Mouse (Mus musculus): ENCODE measurements around the gene AI413582. TPM values are rescaled to one million over a fixed set of nuclear protein-coding genes. Genes with fewer than 3 reads are reported as not detected.

Gene AI413582
- total RNA-seq, 2 experiments from 2014 or later: 34.8 to 59.2 TPM

GRCm38 (mm10) chr17:27580392-27581068 lies 15.0 kb upstream of the AI413582 start:
- no peak for ATAC-seq (replicated peaks; ENCODE audit: poor library complexity, severe bottlenecking)

- no peak for ATAC-seq (replicated peaks; ENCODE audit: poor library complexity, severe bottlenecking)
Measured at GRCm38 (mm10) chr17:27579816-27580215, 14.3 kb upstream of the AI413582 start.

GRCm38 (mm10) chr17:27578487-27578886 lies 12.9 kb upstream of the AI413582 start:
- no peak for ATAC-seq (replicated peaks; ENCODE audit: poor library complexity, severe bottlenecking)

GRCm38 (mm10) chr17:27577468-27577867 lies 11.9 kb upstream of the AI413582 start:
- ATAC-seq (replicated peaks; ENCODE audit: poor library complexity, severe bottlenecking): peak; percentile 54

GRCm38 (mm10) chr17:27576056-27576455 lies 10.5 kb upstream of the AI413582 start:
- 0 out of 2 replicates have a peak, but pooled peaks have one; percentile 32 for ATAC-seq (replicated peaks; ENCODE audit: poor library complexity, severe bottlenecking)

- ATAC-seq (replicated peaks; ENCODE audit: poor library complexity, severe bottlenecking): no peak
Measured at GRCm38 (mm10) chr17:27575116-27575776, 9.7 kb upstream of the AI413582 start.

- ATAC-seq (replicated peaks; ENCODE audit: poor library complexity, severe bottlenecking): no peak
Measured at GRCm38 (mm10) chr17:27574470-27575115, 9.0 kb upstream of the AI413582 start.

GRCm38 (mm10) chr17:27573772-27574320 lies 8.3 kb upstream of the AI413582 start:
- ATAC-seq (replicated peaks; ENCODE audit: poor library complexity, severe bottlenecking): no peak

- no peak for ATAC-seq (replicated peaks; ENCODE audit: poor library complexity, severe bottlenecking)
Measured at GRCm38 (mm10) chr17:27571315-27571714, 5.8 kb upstream of the AI413582 start.

GRCm38 (mm10) chr17:27568228-27568627 lies 2.7 kb upstream of the AI413582 start:
- no peak for ATAC-seq (replicated peaks; ENCODE audit: poor library complexity, severe bottlenecking)

- ATAC-seq (replicated peaks; ENCODE audit: poor library complexity, severe bottlenecking): no peak
Measured at GRCm38 (mm10) chr17:27565942-27566267, 349 bp upstream of the AI413582 start.

GRCm38 (mm10) chr17:27564391-27565162 lies 979 bp downstream of the AI413582 start:
- ATAC-seq (replicated peaks; ENCODE audit: poor library complexity, severe bottlenecking): no peak

GRCm38 (mm10) chr17:27563771-27564244 lies 1.7 kb downstream of the AI413582 start:
- no peak for ATAC-seq (replicated peaks; ENCODE audit: poor library complexity, severe bottlenecking)

- ATAC-seq (replicated peaks; ENCODE audit: poor library complexity, severe bottlenecking): peak; percentile 10
Measured at GRCm38 (mm10) chr17:27561809-27562526, 3.6 kb downstream of the AI413582 start.

- no peak for ATAC-seq (replicated peaks; ENCODE audit: poor library complexity, severe bottlenecking)
Measured at GRCm38 (mm10) chr17:27560926-27561480, 4.6 kb downstream of the AI413582 start.

GRCm38 (mm10) chr17:27559596-27559995 lies 6.0 kb downstream of the AI413582 start:
- no peak for ATAC-seq (replicated peaks; ENCODE audit: poor library complexity, severe bottlenecking)

- ATAC-seq (replicated peaks; ENCODE audit: poor library complexity, severe bottlenecking): no peak
Measured at GRCm38 (mm10) chr17:27558845-27559244, 6.7 kb downstream of the AI413582 start.

- ATAC-seq (replicated peaks; ENCODE audit: poor library complexity, severe bottlenecking): no peak
Measured at GRCm38 (mm10) chr17:27557927-27558661, 7.5 kb downstream of the AI413582 start.
